Mouse (Mus musculus): Measurements from ENCODE around the gene Rpl18a. TPM values are rescaled to one million over a fixed set of nuclear protein-coding genes. Genes with fewer than 3 reads are reported as not detected.
"Not testable (repeated sequence)": the region's sequence is repeated elsewhere in the genome, so short reads cannot be mapped to it uniquely, and the experiment has no call there.

The Rpl18a gene
- polyA plus RNA-seq, 1 experiment from 2014 or later = 4,424 TPM

DNA sequence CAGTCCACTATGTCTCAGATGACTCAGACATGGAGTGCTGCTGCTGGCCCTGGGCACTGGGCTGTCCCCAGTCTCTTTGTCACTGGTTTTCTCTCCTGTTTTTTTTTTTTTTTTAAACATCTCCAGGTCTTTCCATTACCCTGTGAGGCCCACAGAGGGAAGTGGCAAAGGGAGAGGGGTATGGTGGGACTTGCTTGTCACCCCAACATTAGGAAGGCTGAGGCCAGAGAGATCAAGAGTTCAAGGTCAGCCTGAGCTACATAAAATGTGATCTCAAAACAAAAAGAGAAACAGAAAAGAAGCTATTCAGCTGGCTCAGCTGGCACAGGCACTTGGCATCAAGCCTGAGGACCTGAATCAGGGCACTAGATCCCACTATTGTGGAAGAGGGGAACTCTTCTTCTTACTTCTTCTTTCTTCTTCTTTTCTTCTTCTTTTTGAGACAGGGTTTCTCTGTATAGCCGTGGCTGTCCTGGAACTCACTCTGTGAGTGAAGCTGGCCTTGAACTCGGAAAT lies 3.7 kb upstream of the Rpl18a start:
- TF ChIP-seq EP300 (IDR thresholded peaks at IDR 0.05) (no peak), CTCF (IDR thresholded peaks at IDR 0.05) (no peak)
- Histone ChIP-seq H3K9ac (replicated peaks; ENCODE audit: low read depth) (no peak overlapping the region), H3K27me3 (replicated peaks; ENCODE audit: insufficient read depth, low read length) (no peaks in the 10 kb centered on the region), H3K4me2 (replicated peaks; ENCODE audit: low read depth, low read length) (no peak overlapping the region), H3K36me3 (ENCODE audit: insufficient read depth, low read length) (no peaks in the 10 kb centered on the region), H3K4me1 (ENCODE audit: insufficient read depth, low read depth, low read length) (peaks cover 7% of the 10 kb centered on the region; the same call in 1 of the 2 replicates), H3K27ac (ENCODE audit: low read length) (no peak overlapping the region), H3K4me3 (ENCODE audit: low read depth, low read length) (no peak overlapping the region), H3K9me3 (ENCODE audit: low read length) (no peaks in the 10 kb centered on the region)
- DNase-seq (ENCODE audit: low spot score) (no peak), ATAC-seq (no peak)
- WGBS = 64% methylated on average over 2 of the region's 2 CpGs

DNA sequence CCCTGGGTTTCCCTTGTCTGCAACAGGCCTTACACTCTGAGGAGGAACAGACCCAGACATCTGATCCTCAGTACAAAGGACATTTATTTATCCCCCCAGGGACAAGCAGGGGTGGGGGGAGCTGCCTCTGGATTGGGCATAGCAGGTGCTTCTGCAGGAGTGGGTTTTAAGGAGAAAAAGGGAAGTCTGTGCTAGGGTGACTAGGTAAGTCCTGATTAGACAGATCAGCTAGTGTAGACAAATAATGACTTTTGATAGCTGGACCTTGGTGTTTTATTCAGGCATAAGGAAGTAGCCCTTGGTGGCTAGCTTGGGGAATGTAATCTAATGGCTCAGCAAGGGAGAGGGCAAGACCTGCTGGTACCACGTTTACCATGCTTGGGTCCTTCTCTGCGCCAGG lies 2.0 kb upstream of the Rpl18a start:
- H3K4me3 ChIP-seq (ENCODE audit: low read depth, low read length) = no peak overlapping the region
- H3K4me2 ChIP-seq (replicated peaks; ENCODE audit: low read depth, low read length) = no peak overlapping the region
- peaks cover 10% of the 10 kb centered on the region for H3K36me3 ChIP-seq (ENCODE audit: insufficient read depth, low read length)
- TF ChIP-seq CTCF (IDR thresholded peaks at IDR 0.05) = no peak
- TF ChIP-seq EP300 (IDR thresholded peaks at IDR 0.05) = no peak
- no peaks in the 10 kb centered on the region for H3K9me3 ChIP-seq (ENCODE audit: low read length)
- no peak overlapping the region for H3K9ac ChIP-seq (replicated peaks; ENCODE audit: low read depth)
- peaks cover 7% of the 10 kb centered on the region; the same call in 1 of the 2 replicates for H3K4me1 ChIP-seq (ENCODE audit: insufficient read depth, low read depth, low read length)
- no peak for ATAC-seq
- whole genome bisulfite sequencing = 80% methylated on average over 2 of the region's 2 CpGs
- H3K27me3 ChIP-seq (replicated peaks; ENCODE audit: insufficient read depth, low read length) = no peaks in the 10 kb centered on the region
- H3K27ac ChIP-seq (ENCODE audit: low read length) = no peak overlapping the region
- DNase-seq (ENCODE audit: low spot score) = no peak

DNA sequence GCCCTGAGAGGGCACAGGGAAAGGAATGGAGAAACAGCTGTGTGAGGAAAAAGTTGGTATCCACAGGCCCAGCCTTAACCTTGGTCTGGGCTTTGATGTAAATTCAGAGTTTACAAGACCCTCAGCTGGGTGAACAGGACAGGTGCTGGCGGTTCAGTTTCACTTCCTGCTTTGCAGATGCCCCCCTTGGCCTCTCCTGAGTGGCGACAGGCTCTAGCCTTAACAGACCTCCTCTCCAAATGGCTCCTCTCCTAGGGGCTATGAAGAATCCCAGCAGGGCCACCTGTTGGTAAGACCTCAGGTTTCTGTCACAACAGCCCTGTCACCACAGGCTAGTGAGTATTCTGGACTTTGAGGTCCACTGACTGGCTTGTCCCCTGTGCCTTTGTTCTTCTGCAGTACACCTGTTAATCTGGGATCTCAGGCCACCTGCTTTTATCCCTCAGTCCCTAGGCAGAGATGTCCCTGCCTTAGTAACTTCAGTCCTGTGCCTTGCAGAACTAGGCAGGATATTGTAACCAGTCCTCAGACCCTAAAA lies 1.5 kb upstream of the Rpl18a start:
- WGBS = 46% methylated on average over 2 of the region's 2 CpGs
- TF ChIP-seq EP300 (IDR thresholded peaks at IDR 0.05) (no peak), CTCF (IDR thresholded peaks at IDR 0.05) (no peak)
- no peak overlapping the region for H3K9ac ChIP-seq (replicated peaks; ENCODE audit: low read depth)
- ATAC-seq = no peak
- peaks cover 7% of the 10 kb centered on the region; the same call in 1 of the 2 replicates for H3K4me1 ChIP-seq (ENCODE audit: insufficient read depth, low read depth, low read length)
- H3K9me3 ChIP-seq (ENCODE audit: low read length) = no peaks in the 10 kb centered on the region
- no peaks in the 10 kb centered on the region for H3K27me3 ChIP-seq (replicated peaks; ENCODE audit: insufficient read depth, low read length)
- H3K4me3 ChIP-seq (ENCODE audit: low read depth, low read length) = no peak overlapping the region
- peaks cover 11% of the 10 kb centered on the region for H3K36me3 ChIP-seq (ENCODE audit: insufficient read depth, low read length)
- H3K4me2 ChIP-seq (replicated peaks; ENCODE audit: low read depth, low read length) = no peak overlapping the region
- no peak overlapping the region for H3K27ac ChIP-seq (ENCODE audit: low read length)
- no peak for DNase-seq (ENCODE audit: low spot score)

DNA sequence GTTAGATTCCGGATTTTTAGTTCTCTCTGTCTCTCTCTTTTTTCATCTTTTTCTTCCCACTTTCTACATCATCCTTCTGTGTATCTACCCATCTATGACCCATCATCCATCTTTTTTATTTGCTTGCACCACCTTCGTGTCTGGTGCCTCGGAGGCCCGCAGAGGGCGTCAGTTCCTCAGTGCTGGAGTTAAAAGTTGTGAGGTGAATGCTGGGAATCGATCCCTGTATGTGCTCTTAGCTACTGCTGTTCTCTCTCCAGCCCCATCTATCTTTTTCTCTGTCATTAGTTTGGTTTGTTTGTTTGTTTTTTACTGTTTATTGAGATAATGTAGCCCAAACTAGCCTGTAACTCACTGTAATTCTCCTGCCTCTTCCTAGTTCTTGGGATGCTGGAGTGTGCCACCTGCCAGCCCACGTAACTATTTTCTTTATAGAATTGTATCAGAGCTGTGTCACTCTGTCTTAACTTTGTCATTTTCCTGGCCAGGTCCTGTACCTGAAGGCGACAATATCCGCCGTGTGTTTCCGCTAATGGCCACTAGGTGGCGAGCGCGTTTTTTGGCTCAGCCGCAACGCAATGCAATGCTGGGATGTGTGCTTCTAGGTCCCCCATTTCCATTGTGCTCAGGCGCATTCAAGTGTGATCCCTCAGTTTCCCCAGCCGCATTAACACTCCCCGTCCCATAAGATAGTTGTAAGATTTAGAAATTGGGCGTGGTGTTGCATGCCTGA lies 635 bp upstream of the Rpl18a start:
- WGBS = under 1% methylated on average over 20 of the region's 20 CpGs
- DNase-seq (ENCODE audit: low spot score) = peak; percentile 85
- H3K4me2 ChIP-seq (replicated peaks; ENCODE audit: low read depth, low read length) = peak overlapping the region; percentile 52
- peaks cover 7% of the 10 kb centered on the region; the same call in 1 of the 2 replicates for H3K4me1 ChIP-seq (ENCODE audit: insufficient read depth, low read depth, low read length)
- H3K27ac ChIP-seq (ENCODE audit: low read length) = peak overlapping the region; percentile 72
- TF ChIP-seq CTCF (IDR thresholded peaks at IDR 0.05) (peak; percentile 99), EP300 (IDR thresholded peaks at IDR 0.05) (no peak)
- H3K9me3 ChIP-seq (ENCODE audit: low read length) = no peaks in the 10 kb centered on the region
- H3K4me3 ChIP-seq (ENCODE audit: low read depth, low read length) = peak overlapping the region; percentile 68
- peak; percentile 59 for ATAC-seq
- peak overlapping the region; percentile 48 for H3K9ac ChIP-seq (replicated peaks; ENCODE audit: low read depth)
- peaks cover 11% of the 10 kb centered on the region for H3K36me3 ChIP-seq (ENCODE audit: insufficient read depth, low read length)
- peaks cover 6% of the 10 kb centered on the region; the same call in 1 of the 2 replicates for H3K27me3 ChIP-seq (replicated peaks; ENCODE audit: insufficient read depth, low read length)

DNA sequence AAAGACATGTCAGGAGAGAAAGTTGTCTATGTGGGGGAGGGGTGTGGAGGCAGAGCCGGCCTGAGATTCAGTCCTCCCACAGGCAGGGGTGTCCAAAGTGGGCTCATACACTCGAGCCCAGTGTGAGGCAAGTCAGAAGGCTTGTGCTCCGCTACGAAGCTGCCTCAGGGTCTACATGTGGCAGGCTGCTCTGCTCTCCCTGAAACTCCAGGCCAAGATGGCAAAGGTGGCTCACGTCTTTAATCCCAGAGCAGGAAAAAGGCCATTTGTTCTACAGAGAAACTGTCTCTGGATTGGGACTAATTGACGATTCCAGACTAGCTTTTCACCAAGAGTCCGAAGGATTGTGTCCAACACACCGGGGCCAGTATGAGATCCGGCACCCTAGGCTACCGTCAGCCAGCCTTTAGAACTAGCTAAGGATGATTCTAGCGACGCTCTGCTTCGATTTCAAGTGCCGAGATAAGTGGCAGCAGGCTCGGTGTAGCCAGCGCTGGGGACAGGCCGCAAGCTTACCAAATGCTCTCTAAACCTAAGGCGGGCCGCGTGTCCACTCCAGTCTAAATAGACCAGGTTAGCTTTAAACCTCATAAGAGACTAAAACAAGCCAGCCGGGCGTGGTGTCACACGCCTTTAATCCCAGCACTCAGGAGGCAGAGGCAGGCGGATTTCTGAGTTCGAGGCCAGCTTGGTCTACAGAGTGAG lies 744 bp downstream of the Rpl18a start:
- DNase-seq (ENCODE audit: low spot score) (no peak), ATAC-seq (no peak)
- Histone ChIP-seq H3K27me3 (replicated peaks; ENCODE audit: insufficient read depth, low read length) (peaks cover 20% of the 10 kb centered on the region), H3K9me3 (ENCODE audit: low read length) (no peaks in the 10 kb centered on the region), H3K4me3 (ENCODE audit: low read depth, low read length) (peak overlapping the region; percentile 68), H3K27ac (ENCODE audit: low read length) (0 out of 2 replicates have a peak overlapping the region, but pooled peaks have one; percentile 15), H3K4me1 (ENCODE audit: insufficient read depth, low read depth, low read length) (peaks cover 12% of the 10 kb centered on the region; the same call in 1 of the 2 replicates), H3K36me3 (ENCODE audit: insufficient read depth, low read length) (peaks cover 11% of the 10 kb centered on the region), H3K9ac (replicated peaks; ENCODE audit: low read depth) (peak overlapping the region; percentile 87), H3K4me2 (replicated peaks; ENCODE audit: low read depth, low read length) (peak overlapping the region; percentile 79)
- TF ChIP-seq CTCF (IDR thresholded peaks at IDR 0.05) (no peak), EP300 (IDR thresholded peaks at IDR 0.05) (no peak)
- WGBS = 1% methylated on average over 25 of the region's 25 CpGs

DNA sequence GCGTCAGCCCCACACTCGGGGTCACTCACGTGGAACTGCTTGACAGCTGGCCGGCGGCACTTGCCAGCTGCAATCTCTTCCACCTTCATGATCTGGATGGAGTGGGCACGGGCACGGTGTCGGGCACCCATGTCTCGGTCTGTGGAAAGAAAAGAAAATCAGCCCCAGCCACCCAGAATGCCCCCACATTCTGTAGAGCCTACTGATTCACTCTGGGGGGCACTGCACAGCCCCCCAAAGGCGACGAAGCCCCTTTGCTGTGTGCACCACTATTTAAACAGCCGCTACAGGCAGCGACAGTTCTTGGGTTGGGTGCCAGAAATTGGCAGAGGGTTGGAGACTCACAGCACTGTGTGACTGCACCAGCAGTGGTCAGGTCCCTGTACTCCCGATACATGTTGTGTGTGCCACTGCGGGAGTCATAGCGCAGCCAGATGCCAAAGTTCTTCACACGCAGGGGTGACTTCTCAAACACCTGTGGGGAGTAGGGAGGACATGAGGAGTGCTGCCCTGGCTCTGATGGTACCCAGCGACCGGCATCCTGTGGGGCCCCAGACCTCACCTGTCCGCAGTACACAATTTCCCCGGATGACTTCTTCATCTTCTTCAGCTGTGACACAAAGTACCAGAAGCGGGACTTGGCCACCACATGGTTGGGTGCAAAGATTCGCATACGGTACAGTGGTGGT lies 1.5 kb downstream of the Rpl18a start:
- whole genome bisulfite sequencing = 77% methylated on average over 24 of the region's 24 CpGs
- DNase-seq (ENCODE audit: low spot score); H3K27ac ChIP-seq (ENCODE audit: low read length); H3K9me3 ChIP-seq (ENCODE audit: low read length); H3K9ac ChIP-seq (replicated peaks; ENCODE audit: low read depth); ATAC-seq; H3K4me3 ChIP-seq (ENCODE audit: low read depth, low read length): not testable (repeated sequence)
- Histone ChIP-seq H3K4me1 (ENCODE audit: insufficient read depth, low read depth, low read length) (peaks cover 12% of the 10 kb centered on the region; the same call in 1 of the 2 replicates), H3K4me2 (replicated peaks; ENCODE audit: low read depth, low read length) (peak overlapping the region; percentile 79; the same call in 1 of the 2 replicates), H3K36me3 (ENCODE audit: insufficient read depth, low read length) (peaks cover 11% of the 10 kb centered on the region), H3K27me3 (replicated peaks; ENCODE audit: insufficient read depth, low read length) (peaks cover 23% of the 10 kb centered on the region)
